Mouse (Mus musculus) frontal cortex, adult 2 months (tissue): ENCODE measurements around the gene Ankrd60. TPM values are rescaled to one million over a fixed set of nuclear protein-coding genes. Genes with fewer than 3 reads are reported as not detected.

Experiments used
- DNase-seq, 2 experiments: peaks; one replicate each; pipeline ENCODE4 v3.0.0; 2022; ENCODE audit warnings: low spot score in 1 of 2; ENCODE audit errors: extremely low spot score in 1 of 2
- polyA plus RNA-seq: library from polyadenylated mRNA; depleted of rRNA; stranded (reverse); fragments of >200 nt; gene quantifications from 2 replicates; pipeline ENCODE4 v1.2.3, GENCODE M21; 2012

Gene Ankrd60
- polyA plus RNA-seq, 1 experiment = not detected

DNA sequence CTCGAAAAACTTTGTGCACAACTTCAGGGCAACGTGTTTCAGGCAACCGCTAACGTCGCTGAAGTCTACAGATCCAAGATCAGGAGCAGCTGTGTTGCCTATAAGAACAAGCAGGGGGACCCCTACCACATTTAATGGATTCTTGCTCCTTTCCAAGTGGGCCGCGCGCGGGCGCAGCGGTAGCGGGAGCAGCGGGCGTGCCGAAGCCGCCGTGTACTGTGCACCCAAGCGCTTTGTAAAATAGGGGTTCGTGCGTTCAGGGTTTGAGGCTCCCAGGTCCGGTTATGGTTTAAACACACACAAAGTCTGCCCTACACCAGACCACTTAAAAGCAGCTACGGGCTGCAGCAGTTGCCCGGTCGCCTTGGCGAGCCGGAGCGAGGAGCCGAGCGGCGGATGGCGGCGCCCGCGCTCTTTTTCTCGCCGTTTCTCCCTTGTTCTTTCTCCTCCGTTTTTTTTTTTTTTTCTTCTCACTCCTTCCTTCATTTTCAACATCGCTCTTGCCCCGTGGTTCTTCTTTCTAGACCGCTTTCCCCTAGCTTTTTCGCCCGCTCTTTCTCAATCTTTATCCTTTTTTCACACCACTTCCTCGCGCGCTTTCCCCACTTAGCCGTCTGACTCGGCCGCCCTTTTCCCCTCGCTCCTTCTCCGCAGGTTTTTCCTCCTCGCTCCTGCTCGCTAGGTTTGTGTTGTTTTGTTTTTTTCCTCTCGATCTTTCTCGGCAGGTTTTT is 7.4 kb upstream of the Ankrd60 start:
- no peak for DNase-seq

DNA sequence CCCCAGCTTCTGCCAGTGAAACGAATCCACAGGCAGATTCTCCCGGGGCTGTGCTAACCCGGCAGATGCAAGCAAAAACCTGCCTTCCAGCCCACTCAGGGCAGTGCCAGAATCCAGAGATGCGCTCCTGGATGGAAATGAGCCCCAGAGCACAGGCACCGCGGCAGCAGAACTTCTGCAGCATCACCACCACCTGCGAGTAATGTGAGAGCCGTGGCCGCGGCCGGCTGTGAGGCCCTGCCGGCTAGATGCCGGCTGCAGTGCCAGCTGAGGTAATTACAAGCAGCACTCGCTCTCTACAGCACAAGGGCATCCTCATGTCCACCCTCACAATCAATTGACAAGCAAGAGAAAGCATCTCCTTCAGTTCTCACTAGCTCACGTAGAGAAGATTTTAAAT is 6.2 kb upstream of the Ankrd60 start:
- DNase-seq = no peak

DNA sequence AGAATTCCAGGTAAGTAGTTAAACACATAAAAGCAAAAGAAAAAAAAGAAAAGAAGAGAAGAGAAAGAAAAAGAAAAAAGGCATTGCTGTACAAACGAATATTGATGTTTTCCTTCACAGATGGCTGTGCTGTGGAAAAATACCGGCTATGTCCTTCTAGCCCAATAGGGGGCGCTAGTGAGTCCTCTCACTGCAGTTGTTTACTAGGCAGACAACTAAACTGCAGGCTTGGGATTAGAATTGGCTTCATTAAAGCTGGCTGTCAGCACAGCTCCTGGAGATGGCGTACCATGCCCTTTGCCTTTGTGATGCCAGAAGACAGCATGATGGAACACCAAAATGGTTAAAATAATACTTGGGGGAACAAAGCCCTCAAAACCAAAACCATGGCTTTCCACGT is 5.3 kb upstream of the Ankrd60 start:
- DNase-seq = peak in 1 of 2 experiments; percentile 20

DNA sequence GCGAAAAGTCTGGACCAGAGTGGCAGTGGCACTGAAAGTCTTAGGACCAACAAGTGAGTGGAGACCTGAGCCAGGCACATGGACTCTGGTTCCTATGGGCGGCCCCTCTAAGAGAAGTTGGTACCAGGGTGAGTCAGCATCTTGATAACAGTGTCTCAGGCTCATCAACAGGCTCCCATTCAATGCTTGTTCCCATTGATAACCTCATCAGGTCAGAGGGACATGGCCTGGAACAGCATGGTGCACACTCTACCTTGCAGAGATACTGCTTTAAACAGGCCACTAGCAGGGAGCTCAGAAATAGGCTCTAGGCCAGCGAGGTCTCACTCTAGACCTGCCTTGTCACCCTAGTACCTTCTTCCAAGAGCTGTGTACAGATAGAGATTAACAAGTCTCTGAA is 4.7 kb upstream of the Ankrd60 start:
- no peak for DNase-seq

DNA sequence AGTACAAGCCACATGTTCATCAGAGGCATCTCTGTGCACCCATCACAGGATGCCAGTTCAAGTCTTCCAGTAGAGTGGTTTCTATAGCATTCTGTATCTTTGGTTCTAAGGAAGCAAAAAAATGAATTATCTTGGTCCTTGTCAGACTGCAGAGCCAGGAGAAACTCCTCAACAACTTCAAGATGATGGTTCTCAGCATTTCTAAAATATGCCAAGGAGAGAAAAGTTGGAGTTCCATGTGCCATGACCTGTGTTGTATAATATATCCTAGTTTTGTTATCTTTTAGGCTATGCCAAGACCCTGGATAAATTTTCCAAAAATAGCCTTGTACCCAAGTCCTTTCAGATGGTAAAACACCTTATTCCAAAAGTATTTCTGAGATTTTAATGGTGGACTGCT is 2.9 kb upstream of the Ankrd60 start:
- DNase-seq = peak in 1 of 2 experiments; percentile 35

DNA sequence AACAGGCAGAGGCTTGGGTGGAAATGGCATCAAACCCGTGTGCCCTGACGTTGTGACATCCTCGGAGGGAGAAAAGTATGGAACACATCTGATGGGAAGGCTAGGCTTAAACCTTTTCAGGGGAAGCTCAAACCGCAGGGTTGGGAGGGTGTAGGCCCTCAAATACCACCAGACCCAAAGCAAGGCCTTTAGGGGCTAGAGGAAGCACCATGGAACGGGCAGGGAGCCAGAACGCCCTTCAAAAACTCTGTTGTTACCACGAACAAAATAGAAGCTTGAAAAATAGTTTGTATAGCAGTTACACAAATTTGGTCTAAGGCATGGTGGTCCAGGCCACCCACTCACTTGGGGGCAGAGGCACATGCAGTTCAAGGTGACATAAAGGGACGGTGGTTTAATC is 430 bp upstream of the Ankrd60 start:
- DNase-seq = no peak

DNA sequence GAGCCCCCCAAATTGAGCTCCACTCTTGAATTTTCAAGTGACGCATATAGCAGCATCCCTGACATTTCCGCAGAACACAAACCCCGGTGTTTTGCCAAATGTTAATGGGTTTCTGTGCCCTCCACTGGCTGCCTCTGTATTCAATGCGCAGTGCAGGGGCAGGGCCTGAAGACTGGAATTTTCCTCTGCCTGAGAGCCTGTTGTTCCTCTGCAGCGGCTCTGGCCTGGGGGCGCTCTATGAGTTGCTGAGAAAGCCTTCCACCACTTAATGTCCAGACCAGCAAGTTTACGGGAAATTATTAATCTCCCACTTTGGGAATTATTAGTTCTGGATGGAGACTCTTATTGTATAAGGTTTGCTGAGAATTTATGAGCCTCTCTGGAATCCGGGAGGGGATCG is 14.0 kb downstream of the Ankrd60 start:
- DNase-seq = no peak

DNA sequence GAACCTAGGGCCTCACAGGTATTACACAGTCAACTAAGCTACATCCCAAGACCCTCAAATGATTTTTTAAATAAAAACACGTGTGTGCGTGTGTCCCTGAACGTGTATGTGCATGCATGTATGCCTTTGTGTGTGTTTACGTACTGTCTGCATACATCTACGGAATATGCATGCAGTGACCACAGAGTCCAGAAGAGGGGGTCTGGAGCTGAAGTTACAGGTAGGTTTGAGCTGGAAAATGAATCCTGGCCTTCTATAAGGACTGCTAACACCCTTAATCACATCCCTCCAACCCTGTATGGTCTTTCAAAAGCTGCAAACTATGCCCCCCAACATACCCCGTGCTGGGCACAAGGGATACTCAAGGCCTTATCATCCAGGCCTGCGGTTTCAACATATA is 14.8 kb downstream of the Ankrd60 start:
- peak in 1 of 2 experiments; percentile 53 for DNase-seq

DNA sequence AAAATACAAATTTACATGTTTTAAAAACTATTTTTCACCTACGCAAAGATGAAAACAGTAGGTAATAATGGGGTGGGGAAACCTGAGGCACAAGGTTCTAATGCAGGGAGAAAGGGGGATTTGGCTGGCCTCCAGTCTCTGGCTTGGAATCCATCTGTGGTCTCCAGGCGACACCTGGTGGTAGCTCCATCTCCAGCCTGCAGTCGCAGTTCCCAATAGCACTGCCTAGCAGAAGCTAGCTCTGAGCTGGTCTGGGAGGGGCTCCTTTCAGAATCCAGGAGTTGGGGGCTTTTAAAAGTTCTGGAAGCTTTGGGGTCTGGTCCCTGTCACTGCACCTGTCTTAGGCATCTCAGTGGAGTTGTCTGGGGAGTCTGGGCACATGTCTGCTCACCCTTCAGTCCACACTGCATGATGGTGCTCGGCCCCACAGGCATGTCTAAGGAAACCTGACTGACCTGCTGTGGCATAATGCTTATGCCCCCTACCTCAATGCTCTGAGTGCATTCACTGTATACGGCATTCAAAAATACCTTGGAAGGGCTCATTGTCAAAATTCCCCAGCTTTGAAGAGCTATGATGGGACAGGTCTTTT is 16.2 kb downstream of the Ankrd60 start:
- DNase-seq = peak; percentile 36 to 83

DNA sequence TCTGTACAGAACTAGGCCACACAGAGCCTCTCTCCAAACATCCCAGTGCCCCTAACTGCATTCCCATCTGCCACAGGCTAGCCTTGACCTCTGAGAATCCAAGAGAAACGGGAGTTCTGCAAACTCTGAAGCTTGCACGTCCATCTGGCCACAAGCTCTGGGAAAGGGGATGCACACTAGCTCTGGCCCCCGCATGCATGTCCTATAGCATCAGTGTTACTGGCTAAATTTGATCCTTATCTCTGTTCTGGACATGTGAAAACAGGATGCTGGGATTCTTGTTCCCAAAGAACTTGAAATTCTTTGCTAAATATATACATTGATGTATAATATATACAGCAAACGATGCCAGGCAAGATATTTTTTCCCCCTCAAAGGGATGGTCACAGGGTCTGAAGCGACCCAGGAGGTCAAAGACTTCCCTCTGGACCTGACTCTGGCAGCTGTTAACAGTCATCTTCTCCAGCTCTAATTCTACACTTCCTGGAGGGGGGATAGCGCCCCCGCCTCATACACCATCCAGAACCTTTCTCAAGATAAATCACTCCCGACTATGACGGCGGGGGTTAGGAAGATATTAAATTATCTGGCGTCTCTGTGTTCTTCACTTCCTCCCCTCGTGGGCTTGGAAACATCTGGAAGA is 19.3 kb downstream of the Ankrd60 start:
- DNase-seq = no peak

DNA sequence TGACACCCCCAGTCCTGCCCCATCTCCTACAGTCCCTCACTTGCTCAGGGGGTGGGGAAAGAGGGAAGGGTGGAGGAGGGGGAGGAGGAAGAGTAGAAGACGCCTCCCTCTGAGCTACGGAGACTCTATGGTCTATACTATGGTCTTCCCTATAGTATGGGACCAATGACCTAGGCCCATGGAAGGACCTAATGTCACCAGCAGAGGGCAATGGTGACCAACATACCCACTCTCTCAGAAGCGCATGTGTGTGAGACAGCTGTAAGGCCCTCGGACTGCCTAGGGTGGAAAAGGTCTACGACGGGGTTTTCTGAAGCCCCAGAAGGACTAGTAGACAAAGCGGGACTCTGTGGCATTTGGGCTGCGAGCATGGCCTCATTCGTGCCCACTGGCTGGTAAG is 24.3 kb downstream of the Ankrd60 start:
- DNase-seq = no peak

DNA sequence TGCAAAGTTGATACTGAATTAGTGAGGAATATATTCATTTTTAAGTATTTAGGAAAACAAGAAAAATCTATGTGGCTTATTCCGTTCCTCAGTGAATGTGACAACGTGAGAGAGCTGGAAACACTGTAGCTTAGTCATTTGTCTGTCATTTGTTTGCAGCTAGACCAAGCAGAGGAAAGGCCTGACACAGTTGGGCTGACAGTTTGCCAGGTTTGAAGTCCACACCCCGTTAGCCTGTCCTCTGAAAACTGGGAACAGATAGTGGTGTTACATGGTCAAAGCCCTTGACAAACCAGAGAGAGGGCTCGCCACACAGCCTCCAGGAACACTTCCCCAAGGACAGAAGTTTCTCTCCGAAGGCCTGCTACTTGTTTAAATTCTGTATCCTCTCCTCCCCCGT is 27.5 kb downstream of the Ankrd60 start:
- no peak for DNase-seq

DNA sequence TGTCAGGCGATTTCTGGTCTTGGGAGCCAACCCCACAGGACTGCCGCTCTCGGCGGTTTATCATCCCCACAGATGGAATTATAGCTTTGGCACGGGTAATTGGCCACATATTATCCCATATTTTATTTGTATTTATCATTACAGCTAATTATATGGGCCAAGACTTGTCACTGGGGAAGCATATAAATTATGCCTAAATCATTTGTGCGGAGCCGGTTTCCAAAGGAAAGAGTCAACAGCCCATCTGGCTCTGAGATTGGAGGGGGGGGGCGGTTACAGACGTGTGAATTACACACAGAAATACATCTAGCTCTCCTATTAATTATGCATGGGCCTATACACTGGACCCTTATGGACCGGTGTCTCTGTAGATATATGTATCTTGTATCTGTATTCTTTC is 28.9 kb downstream of the Ankrd60 start:
- DNase-seq = no peak

DNA sequence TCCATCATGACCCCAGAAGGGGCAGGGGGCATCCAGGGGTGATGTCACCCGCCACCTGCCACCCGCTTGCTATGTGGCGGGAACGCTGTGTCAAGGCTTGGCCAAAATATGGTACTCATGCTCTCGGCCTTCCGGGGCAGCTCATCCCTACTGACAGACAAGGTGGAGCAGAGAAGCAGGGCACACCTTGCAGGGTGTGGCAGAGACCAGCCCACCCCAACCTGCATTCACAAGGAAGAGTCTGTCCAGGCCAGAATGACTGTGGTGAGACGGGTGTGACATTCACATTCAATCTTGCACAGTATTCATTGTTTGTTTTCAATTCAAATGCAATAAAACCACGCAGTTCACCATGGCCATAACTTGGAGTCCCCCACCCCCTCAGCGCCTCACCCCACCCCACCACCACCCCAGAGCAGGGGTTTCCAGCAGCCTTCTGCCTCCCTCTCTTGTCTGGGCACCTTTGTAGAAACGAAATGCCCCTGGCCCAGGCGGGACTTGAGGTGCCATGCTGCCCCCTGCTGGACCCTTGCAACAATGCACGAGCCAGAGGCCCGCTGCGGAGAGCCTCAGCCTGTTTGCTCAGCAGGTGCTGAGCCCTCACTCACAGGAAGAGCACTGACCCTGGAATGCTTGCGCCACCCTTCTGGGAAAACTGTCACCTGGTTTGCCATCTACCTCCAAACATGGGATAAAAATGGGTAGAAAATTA is 32.0 kb downstream of the Ankrd60 start:
- DNase-seq = peak; percentile 40 to 89

DNA sequence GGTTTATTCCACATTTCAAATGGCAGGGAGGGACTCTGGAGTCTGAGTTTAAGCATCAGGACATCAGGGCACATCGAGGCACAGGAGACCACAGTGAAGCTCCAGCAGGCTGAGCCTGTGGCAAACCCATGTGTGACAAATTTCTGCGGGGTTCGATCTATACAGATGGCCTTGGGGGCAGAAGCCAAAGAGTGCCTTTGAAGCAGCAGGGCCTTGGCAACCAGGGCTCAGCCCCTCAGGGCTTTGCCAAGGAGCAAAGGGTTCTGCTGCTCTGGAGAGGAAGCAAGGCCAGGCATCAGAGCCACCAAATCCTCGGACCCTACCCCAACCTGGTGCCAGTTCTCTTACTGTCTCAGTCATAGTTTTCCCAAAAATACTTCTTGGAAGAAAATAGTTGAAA is 35.4 kb downstream of the Ankrd60 start:
- DNase-seq = no peak

DNA sequence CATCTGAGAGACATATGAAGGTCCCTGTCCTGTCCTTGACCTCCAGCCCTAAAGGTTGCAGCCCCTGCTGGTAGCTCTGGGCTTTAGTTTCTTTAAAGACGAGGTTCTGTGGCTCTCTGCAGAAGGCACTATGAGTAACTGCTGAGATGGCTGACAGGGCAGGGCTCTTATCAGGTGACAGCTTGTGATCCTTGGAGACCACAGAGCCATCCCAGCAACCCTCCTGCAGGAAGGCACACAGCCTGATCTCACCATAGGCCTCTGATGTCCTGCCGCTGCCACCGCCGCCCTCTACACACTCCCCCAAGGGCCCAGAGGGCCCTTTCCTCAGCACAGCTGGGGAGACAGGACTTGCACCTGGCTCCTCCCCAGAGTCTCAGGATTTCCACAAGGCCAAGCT is 36.4 kb downstream of the Ankrd60 start:
- no peak for DNase-seq

DNA sequence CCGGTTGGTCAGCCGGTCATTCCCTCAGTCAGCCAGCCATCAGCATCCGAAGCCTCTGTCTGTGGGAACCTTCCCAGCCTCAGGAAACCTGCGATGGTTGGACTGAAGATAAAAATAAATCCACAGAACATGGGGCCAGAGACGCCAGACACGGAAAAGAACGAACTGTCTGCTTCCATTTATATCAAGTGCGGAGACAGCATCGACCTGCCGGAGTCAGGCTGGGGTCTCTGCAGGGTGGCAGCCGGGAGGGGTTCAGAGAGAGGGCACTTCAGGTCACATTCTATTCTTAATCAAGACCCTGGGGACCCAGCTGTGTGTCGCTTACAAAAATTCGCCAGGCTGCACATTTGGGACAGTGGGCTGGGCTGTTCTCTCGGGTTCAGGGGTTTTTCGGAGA is 38.4 kb downstream of the Ankrd60 start:
- no peak for DNase-seq

DNA sequence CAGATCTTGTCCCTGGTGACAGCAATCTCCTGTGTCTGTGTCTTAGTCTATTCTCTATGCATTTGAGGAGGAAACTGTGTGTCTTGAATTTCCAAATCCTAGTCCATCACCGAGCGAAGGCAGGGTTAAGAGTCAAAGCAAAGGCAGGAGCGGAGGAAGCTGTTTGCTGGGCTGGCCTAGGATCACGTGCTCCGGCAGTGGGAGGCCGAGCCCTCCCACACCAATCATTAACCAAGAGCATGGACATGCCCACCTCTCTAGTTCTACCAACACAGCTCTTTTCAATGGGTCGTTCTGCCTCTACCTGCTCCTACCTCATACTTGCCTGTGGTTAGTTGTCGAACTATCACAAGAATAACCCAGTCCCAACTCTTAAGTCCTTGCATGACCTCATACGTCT is 42.3 kb downstream of the Ankrd60 start:
- DNase-seq = no peak

DNA sequence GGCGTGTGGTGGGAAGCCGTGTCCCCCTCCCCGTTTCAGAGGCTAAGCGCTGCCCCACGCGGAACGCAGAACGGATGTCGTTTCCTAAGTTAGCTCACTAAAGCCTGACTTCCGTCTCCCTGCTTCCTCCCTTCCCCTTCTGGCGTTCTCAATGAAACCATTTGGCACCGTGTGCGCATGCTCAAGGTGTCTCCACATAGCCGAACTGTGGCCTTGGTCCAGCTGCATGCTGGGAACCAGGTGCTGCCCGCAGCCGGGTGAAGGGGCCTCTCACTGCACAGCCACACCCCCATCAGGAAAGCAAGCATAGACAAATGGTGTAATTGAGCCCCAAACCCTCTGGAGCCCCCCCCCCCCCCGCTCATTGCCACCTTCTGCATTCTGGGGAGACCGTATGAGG is 42.8 kb downstream of the Ankrd60 start:
- DNase-seq = no peak

DNA sequence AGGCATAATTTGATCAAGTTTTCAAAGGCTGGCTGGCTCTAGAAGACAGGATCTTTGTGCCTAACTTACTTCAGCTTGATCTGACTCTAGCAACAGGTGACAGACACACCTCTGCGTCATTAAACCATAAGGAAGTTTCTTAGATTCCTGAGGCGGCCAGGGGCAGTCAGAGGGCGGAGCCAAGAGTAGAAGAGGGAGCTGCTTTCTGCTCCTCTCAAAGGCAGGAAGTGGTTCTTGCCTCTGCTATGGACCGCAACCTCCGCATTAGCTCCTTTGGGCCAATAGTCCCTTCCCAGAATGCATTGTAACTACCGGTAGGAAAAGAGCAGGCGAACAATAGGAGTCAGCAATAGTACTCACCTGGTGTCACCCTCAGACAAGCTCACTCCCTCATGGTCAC is 43.6 kb downstream of the Ankrd60 start:
- no peak for DNase-seq

DNA sequence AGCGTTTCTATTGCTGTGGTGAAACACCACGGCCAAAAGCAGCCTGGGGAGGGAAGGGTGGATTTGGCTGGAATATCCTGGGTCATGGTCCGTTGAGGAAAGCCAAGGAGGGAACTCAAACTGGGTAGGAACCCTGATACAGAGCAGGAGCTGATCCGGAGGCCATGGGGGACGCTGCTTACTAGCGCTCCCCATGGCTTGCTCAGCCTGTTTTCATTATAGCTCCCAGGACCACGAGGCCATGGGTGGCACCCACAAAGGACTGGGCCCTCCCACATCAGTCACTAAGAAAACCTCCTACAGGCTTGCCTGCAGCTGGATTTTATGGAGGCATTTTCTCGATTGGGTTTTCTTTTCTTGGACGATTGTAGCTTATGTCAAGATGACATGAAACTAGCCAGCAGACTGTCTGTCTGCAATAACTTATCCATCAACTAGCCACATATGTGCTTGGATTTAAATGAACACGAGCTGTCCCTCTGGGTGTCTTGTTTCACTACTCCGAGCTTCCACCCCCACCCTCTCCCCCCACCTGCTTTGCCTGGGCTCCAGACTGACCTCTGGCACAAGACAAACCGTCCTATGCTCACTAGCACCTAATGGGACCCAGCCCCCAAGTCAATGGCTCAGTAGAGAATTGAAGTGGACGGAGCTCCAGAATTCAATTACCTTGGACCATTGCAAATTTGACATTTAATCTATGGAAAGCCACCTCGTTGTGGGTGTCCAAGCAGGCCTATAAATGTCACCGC is 45.3 kb downstream of the Ankrd60 start:
- DNase-seq = no peak
